ENCODE assay signal across 16 mouse cellular contexts in the genomic region with DNA sequence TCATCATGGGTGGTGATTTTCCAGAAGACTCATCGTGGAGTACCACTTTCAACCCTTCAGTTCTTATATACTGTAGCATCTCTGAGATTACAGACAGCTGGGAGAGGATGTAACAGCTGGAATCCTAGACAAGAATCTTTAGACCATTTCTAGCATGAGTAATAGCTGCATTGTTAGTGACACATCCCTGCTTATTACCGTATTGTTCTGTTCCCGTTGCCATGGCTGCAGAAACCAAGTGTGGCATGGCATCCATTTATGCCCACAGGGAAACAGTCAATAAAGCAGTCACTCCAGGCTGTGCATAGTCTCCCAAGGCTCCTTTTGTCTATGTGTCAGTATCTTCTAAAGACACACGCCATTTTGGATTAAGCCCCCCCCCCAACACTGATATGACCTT.
A peak's percentile ranks its signal among the peaks of the same experiment; 100 is the strongest.
DNase-seq lines count a peak whose midpoint lies in the region; ATAC-seq lines count a peak whose summit lies in the region.
"Had no signal": no experiment of that assay in that cellular context is flagged by ENCODE, and none has a peak within 500 bp of the region (broad histone marks: within the 10 kb centered on the region; RNA-seq: fewer than 3 reads in every experiment).

No protein-coding gene starts in this region.

- peaks cover 11% of the 10 kb centered on the region; the same call in 1 of the 2 replicates for H3K4me1 ChIP-seq in hindbrain, embryonic 10.5 days (replicated peaks)
- peaks cover 6% of the 10 kb centered on the region for H3K4me1 ChIP-seq in midbrain, embryonic 13.5 days (replicated peaks)
- H3K4me1 ChIP-seq in limb, embryonic 10.5 days: no peaks in the 10 kb centered on the region
- H3K4me1 ChIP-seq: embryonic facial prominence, embryonic 13.5 days had no signal

- no peak overlapping the region for H3K4me2 ChIP-seq in midbrain, embryonic 13.5 days (replicated peaks)
- H3K4me2 ChIP-seq: embryonic facial prominence, embryonic 13.5 days; heart, embryonic 11.5 days; liver, embryonic 11.5 days had no signal

- peak; percentile 93 for ATAC-seq in midbrain, embryonic 13.5 days
- ATAC-seq in monocyte, adult 5-6 weeks (replicated peaks; ENCODE audit: insufficient number of reproducible peaks, low FRiP score, low TSS enrichment, poor library complexity, severe bottlenecking): no peak

- no peaks in the 10 kb centered on the region for H3K9me3 ChIP-seq in hindbrain, embryonic 10.5 days
- no peaks in the 10 kb centered on the region for H3K9me3 ChIP-seq in midbrain, embryonic 13.5 days
- no peaks in the 10 kb centered on the region for H3K9me3 ChIP-seq in limb, embryonic 10.5 days (replicated peaks)
- H3K9me3 ChIP-seq: embryonic facial prominence, embryonic 13.5 days had no signal

- 30% methylated on average over 4 of the region's 4 CpGs for WGBS in hindbrain, embryonic 10.5 days
- WGBS in midbrain, embryonic 13.5 days: 16% methylated on average over 4 of the region's 4 CpGs
- 90% methylated on average over 4 of the region's 4 CpGs for WGBS in limb, embryonic 10.5 days

- H3K4me3 ChIP-seq in hindbrain, embryonic 10.5 days: no peak overlapping the region
- H3K4me3 ChIP-seq in midbrain, embryonic 13.5 days (replicated peaks): no peak overlapping the region
- no peak overlapping the region for H3K4me3 ChIP-seq in limb, embryonic 10.5 days
- H3K4me3 ChIP-seq: embryonic facial prominence, embryonic 13.5 days had no signal

- H3K27ac ChIP-seq in hindbrain, embryonic 10.5 days: no peak overlapping the region
- H3K27ac ChIP-seq in midbrain, embryonic 13.5 days: no peak overlapping the region
- no peak overlapping the region for H3K27ac ChIP-seq in limb, embryonic 10.5 days
- H3K27ac ChIP-seq: embryonic facial prominence, embryonic 13.5 days; kidney, postnatal 0 days had no signal

- DNase-seq in Muller cell, postnatal 12 days (ENCODE audit: inconsistent ontology term): peak; percentile 64
- peak; percentile 26 for DNase-seq in embryo, embryonic 9.5 days (ENCODE audit: extremely low spot score)
- DNase-seq in hindbrain, embryonic 10.5 days (ENCODE audit: low spot score): peak; percentile 62
- no peak for DNase-seq in thymus, postnatal 36 days
- no peak for DNase-seq in gastrocnemius, postnatal 4 days (ENCODE audit: low spot score in 2 of 2)
- no peak for DNase-seq in limb, embryonic 10.5 days (ENCODE audit: low spot score)
- DNase-seq: adrenal gland, postnatal 14 days; cerebellum, adult 11 months; lung, postnatal 10 days had no signal

- H3K9ac ChIP-seq in midbrain, embryonic 13.5 days (replicated peaks): no peak overlapping the region
- H3K9ac ChIP-seq: embryonic facial prominence, embryonic 13.5 days had no signal

- H3K36me3 ChIP-seq in hindbrain, embryonic 10.5 days: no peaks in the 10 kb centered on the region
- no peaks in the 10 kb centered on the region for H3K36me3 ChIP-seq in midbrain, embryonic 13.5 days
- no peaks in the 10 kb centered on the region for H3K36me3 ChIP-seq in limb, embryonic 10.5 days
- H3K36me3 ChIP-seq: embryonic facial prominence, embryonic 13.5 days had no signal

- no peaks in the 10 kb centered on the region for H3K27me3 ChIP-seq in hindbrain, embryonic 10.5 days (ENCODE audit: insufficient read depth, poor library complexity, severe bottlenecking)
- H3K27me3 ChIP-seq in midbrain, embryonic 13.5 days: no peaks in the 10 kb centered on the region
- no peaks in the 10 kb centered on the region for H3K27me3 ChIP-seq in limb, embryonic 10.5 days (ENCODE audit: low read depth, poor library complexity, severe bottlenecking)
- H3K27me3 ChIP-seq: CH12.LX; embryonic facial prominence, embryonic 13.5 days had no signal

Comparison
In these comparisons a context has a peak if more than half of its experiments do, and no peak if none do; other contexts are left out.
1. DNase-seq: peak in Muller cell, postnatal 12 days (single experiment), embryo, embryonic 9.5 days (single experiment) and hindbrain, embryonic 10.5 days (single experiment); none in thymus, postnatal 36 days (0 of 2), gastrocnemius, postnatal 4 days (0 of 2) and limb, embryonic 10.5 days (single experiment).